Mouse (Mus musculus) intestine, embryonic 15.5 days (tissue): ENCODE measurements around the gene Usf1. TPM values are rescaled to one million over a fixed set of nuclear protein-coding genes. Genes with fewer than 3 reads are reported as not detected.

ENCODE experiments used
- ATAC-seq: fragments of 200-750 bp; cut with Nextera tagmentation; 2 replicates; pipeline ENCODE4 v1.8.0; 2017; ENCODE audit warnings: moderate TSS enrichment, moderate library complexity
- H3K27ac ChIP-seq: fragments of 300-500 bp; sonication (generic); 2 replicates; pipeline ENCODE4 v1.5.1; 2015; ENCODE audit warnings: mild to moderate bottlenecking, inconsistent platforms
- H3K27me3 ChIP-seq: fragments of 300-500 bp; sonication (generic); replicated peaks from 2 replicates; pipeline ENCODE4 v1.6.1; 2015; ENCODE audit warnings: inconsistent platforms
- H3K36me3 ChIP-seq: fragments of 300-500 bp; sonication (generic); 2 replicates; pipeline ENCODE4 v1.6.1; 2015; ENCODE audit warnings: inconsistent platforms
- H3K4me1 ChIP-seq: fragments of 300-500 bp; sonication (generic); replicated peaks from 2 replicates; pipeline ENCODE4 v1.6.1; 2015; ENCODE audit warnings: inconsistent platforms
- H3K4me2 ChIP-seq: fragments of 300-500 bp; sonication (generic); replicated peaks from 2 replicates; pipeline ENCODE4 v1.6.1; 2015; ENCODE audit warnings: mild to moderate bottlenecking, inconsistent platforms
- H3K4me3 ChIP-seq: fragments of 300-500 bp; sonication (generic); replicated peaks from 2 replicates; pipeline ENCODE4 v1.5.1; 2015; ENCODE audit warnings: inconsistent platforms
- H3K9ac ChIP-seq: fragments of 300-500 bp; sonication (generic); 2 replicates; pipeline ENCODE4 v1.6.1; 2015; ENCODE audit warnings: inconsistent platforms
- H3K9me3 ChIP-seq: fragments of 300-500 bp; sonication (generic); 2 replicates; pipeline ENCODE4 v1.6.1; 2016; ENCODE audit warnings: inconsistent platforms
- WGBS: fragments of 180-500 bp; shearing (Covaris S2); methylation state at CpG from one replicate; pipeline ENCODE4 v1.1.7; 2015; 5-methylcytosine and 5-hydroxymethylcytosine counted together
- polyA plus RNA-seq: library from polyadenylated mRNA; unstranded; fragments of >200 nt; fragmentation: Nextera tagmentation; extraction: Ambion mirVana; gene quantifications from 2 replicates; pipeline ENCODE4 v1.2.1, GENCODE M21; 2015

Usf1 gene
- polyA plus RNA-seq, 1 experiment from 2014 or later: 62.5 TPM

DNA sequence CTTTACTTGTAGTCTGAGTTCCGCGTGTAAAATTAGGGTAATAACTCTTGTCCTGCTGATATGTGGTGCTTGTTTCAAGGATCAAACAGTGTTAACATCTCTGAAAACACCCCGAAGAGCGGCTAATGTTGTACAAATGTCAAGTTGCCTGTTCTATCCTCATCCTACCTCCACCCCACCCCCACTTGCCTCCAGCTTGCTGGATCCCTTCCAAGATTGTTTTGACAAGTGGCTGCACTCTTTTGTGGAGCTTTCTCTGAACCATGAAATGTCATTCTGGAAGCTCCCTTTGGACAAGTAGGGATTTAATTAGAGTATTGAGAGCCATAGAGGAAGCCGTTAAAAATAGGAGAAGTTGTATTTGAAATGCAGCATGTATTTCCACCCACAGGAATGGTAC lies 48.7 kb downstream of the Usf1 start:
- H3K4me3 ChIP-seq: no peak overlapping the region
- no peaks in the 10 kb centered on the region for H3K9me3 ChIP-seq
- H3K4me2 ChIP-seq: no peak overlapping the region
- 54% methylated on average over 5 of the region's 5 CpGs for WGBS
- no peak overlapping the region for H3K27ac ChIP-seq
- no peaks in the 10 kb centered on the region for H3K27me3 ChIP-seq
- peaks cover 9% of the 10 kb centered on the region for H3K36me3 ChIP-seq
- ATAC-seq: no peak
- H3K4me1 ChIP-seq: 0 out of 2 replicates have a peak, but pooled peaks cover 4% of the 10 kb centered on the region
- no peak overlapping the region for H3K9ac ChIP-seq

DNA sequence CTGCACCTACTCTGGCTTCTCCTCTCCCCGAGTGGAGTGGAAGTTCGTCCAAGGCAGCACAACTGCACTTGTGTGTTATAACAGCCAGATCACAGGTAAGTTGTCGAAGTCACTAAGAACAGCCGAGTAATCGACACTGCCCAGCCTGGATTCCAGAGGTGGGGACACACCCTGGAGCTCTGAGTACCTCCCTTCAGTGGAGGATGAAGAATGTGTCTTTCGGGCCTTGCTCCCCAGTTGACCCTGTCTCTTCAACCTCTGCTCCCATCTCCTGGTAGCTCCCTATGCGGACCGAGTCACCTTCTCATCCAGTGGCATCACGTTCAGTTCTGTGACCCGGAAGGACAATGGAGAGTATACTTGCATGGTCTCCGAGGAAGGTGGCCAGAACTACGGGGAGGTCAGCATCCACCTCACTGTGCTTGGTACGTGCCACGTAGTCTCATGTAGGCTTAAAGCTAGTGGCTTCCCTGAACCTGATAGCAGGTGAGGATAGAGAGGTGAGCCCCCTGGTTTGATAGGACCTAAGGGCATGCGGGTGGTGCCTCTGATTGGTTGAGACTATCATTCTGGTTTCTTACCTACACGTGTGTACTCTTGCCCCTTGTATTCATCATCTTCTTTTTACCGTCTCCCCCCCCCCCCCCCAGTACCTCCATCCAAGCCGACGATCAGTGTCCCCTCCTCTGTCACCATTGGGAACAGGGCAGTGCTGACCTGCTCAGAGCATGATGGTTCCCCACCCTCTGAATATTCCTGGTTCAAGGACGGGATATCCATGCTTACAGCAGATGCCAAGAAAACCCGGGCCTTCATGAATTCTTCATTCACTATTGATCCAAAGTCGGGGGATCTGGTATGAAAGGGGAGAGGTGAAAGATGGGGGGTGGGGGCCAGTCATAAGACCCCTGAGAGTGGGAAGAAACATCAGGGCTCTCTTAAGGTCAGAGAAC lies 49.7 kb downstream of the Usf1 start:
- ATAC-seq: no peak
- 90% methylated on average over 22 of the region's 22 CpGs for WGBS
- 0 out of 2 replicates have a peak, but pooled peaks cover 4% of the 10 kb centered on the region for H3K4me1 ChIP-seq
- H3K4me3 ChIP-seq: no peak overlapping the region
- H3K4me2 ChIP-seq: no peak overlapping the region
- H3K27ac ChIP-seq: no peak overlapping the region
- H3K9me3 ChIP-seq: no peaks in the 10 kb centered on the region
- no peaks in the 10 kb centered on the region for H3K27me3 ChIP-seq
- H3K36me3 ChIP-seq: peaks cover 9% of the 10 kb centered on the region
- H3K9ac ChIP-seq: no peak overlapping the region

DNA sequence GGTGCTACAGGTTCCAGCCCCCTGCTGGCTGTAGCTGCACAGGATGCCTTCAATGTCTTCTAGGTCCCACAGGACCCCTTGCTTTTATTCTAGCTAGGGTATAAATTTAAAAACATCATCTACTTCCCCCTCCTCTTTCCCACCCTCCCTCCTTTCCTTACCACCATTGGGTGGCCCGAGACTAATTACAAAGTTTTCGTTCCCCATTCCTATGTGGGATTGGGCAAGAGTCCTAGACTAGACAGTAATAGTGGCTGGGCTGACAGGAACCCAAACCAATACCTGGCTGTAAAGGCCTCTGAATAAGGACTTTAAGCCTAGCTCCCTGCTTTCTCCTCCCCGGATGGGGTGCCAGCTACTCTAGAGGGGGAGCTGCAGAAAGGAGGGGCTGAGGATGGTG lies 52.0 kb downstream of the Usf1 start:
- H3K27ac ChIP-seq: no peak overlapping the region
- 93% methylated on average over 3 of the region's 3 CpGs for WGBS

DNA sequence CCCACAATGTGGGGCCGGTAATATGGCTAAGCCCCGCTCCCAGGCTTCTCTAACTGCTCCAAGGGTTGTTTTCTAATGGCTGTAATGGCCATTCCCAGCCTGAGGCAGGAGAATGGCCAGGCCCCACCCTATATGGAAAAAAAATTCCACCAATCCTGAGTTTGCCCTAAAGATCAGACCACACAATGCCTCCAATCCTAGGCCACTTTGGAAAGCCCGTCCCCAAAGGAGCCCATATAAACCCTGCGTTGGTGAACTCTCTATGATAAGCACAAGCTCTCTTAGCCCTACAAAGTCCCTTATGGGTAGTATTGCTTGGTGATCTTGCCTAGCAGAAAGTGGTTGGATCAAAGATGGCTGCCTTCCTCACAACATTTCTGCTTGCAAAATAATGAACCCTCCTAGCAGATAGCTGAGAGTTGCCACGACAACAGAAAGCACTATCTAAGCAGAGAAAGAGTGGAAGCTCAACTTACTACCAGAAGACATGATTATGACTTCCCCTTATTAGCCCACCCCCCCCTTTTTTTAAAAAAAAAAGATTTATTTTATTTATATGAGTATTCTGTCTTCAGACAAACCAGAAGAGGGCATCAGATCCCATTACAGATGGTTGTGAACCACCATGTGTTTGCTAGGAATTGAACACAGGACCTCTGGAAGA lies 54.8 kb downstream of the Usf1 start:
- Histone ChIP-seq H3K4me2 (no peak overlapping the region), H3K4me3 (no peak overlapping the region), H3K27me3 (no peaks in the 10 kb centered on the region), H3K9ac (no peak overlapping the region), H3K36me3 (peaks cover 9% of the 10 kb centered on the region), H3K4me1 (peaks cover 4% of the 10 kb centered on the region; the same call in 1 of the 2 replicates), H3K27ac (no peak overlapping the region), H3K9me3 (no peaks in the 10 kb centered on the region)
- ATAC-seq: no peak
- 94% methylated on average over 5 of the region's 5 CpGs for WGBS

More for the DNA sequence above, 52.0 kb downstream of the Usf1 start:
- H3K4me1 ChIP-seq: 0 out of 2 replicates have a peak, but pooled peaks cover 4% of the 10 kb centered on the region
- no peaks in the 10 kb centered on the region for H3K27me3 ChIP-seq
- peaks cover 9% of the 10 kb centered on the region for H3K36me3 ChIP-seq
- H3K4me2 ChIP-seq: no peak overlapping the region
- no peaks in the 10 kb centered on the region for H3K9me3 ChIP-seq
- no peak for ATAC-seq
- H3K9ac ChIP-seq: no peak overlapping the region
- no peak overlapping the region for H3K4me3 ChIP-seq

DNA sequence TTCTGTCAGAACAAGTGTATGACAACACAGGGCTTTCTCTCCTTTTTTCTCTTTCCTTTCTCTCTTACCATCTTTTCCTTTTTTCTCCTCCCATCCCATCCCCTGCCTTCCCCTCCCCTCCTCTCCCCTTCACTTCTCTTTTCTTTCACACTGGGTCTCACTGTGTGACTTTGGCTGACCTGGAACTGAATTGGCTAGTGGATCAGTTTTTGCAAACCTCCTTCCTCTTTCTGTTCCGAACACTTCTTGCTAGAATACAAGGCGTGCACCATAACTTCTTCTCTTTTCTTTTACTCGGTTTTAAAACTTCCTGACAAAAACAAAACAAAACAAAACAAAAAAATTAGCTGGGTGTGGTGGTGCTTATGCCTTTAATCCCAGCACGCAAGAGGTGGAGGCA lies 55.5 kb downstream of the Usf1 start:
- H3K27me3 ChIP-seq: no peaks in the 10 kb centered on the region
- H3K36me3 ChIP-seq: peaks cover 7% of the 10 kb centered on the region
- ATAC-seq: no peak
- H3K9me3 ChIP-seq: no peaks in the 10 kb centered on the region
- peaks cover 4% of the 10 kb centered on the region; the same call in 1 of the 2 replicates for H3K4me1 ChIP-seq
- WGBS: 84% methylated on average over 4 of the region's 4 CpGs
- no peak overlapping the region for H3K4me3 ChIP-seq
- no peak overlapping the region for H3K9ac ChIP-seq
- H3K27ac ChIP-seq: no peak overlapping the region
- no peak overlapping the region for H3K4me2 ChIP-seq

Other genes with a start within 250 kb of the Usf1 start
- gene Pcp4l1, start 215.0 kb upstream of the Usf1 start, polyA plus RNA-seq: 16.4 and 18.5 TPM in 2 replicates
- 9.2 and 10.5 TPM in 2 replicates for gene Nr1i3, start 197.3 kb upstream of the Usf1 start, polyA plus RNA-seq
- gene Tomm40l, start 188.8 kb upstream of the Usf1 start, polyA plus RNA-seq: 31.4 and 32.0 TPM in 2 replicates
- 84.7 and 123 TPM in 2 replicates for gene Apoa2, start 186.3 kb upstream of the Usf1 start, polyA plus RNA-seq
- 51.5 and 54.5 TPM in 2 replicates for gene Fcer1g, start 176.9 kb upstream of the Usf1 start, polyA plus RNA-seq
- gene Adamts4, start 160.9 kb upstream of the Usf1 start, polyA plus RNA-seq: 6.3 and 6.8 TPM in 2 replicates
- 304 and 326 TPM in 2 replicates for gene Ndufs2, start 159.9 kb upstream of the Usf1 start, polyA plus RNA-seq
- gene B4galt3, start 141.0 kb upstream of the Usf1 start, polyA plus RNA-seq: 54.2 and 54.5 TPM in 2 replicates
- gene Ppox, start 130.1 kb upstream of the Usf1 start, polyA plus RNA-seq: 38.7 and 40.9 TPM in 2 replicates
- 56.0 and 57.2 TPM in 2 replicates for gene Usp21, start 123.3 kb upstream of the Usf1 start, polyA plus RNA-seq
- gene Ufc1, start 116.3 kb upstream of the Usf1 start, polyA plus RNA-seq: 103 and 108 TPM in 2 replicates
- gene Dedd, start 82.2 kb upstream of the Usf1 start, polyA plus RNA-seq: 40.6 and 44.5 TPM in 2 replicates
- 43.3 and 47.6 TPM in 2 replicates for gene Nit1, start 65.7 kb upstream of the Usf1 start, polyA plus RNA-seq
- 96.9 and 104 TPM in 2 replicates for gene Pfdn2, start 65.6 kb upstream of the Usf1 start, polyA plus RNA-seq
- 0.94 and 1.0 TPM in 2 replicates for gene Klhdc9, start 50.5 kb upstream of the Usf1 start, polyA plus RNA-seq
- gene Nectin4, start 41.2 kb upstream of the Usf1 start, polyA plus RNA-seq: 3.7 and 3.8 TPM in 2 replicates
- gene Arhgap30, start 22.4 kb upstream of the Usf1 start, polyA plus RNA-seq: 2.2 and 2.4 TPM in 2 replicates
- gene Tstd1, start 7.6 kb downstream of the Usf1 start, polyA plus RNA-seq: 3.3 and 3.8 TPM in 2 replicates
- gene F11r, start 26.2 kb downstream of the Usf1 start, polyA plus RNA-seq: 88.1 and 100 TPM in 2 replicates
- gene Alyref2, start 92.2 kb downstream of the Usf1 start, polyA plus RNA-seq: 12.0 and 12.2 TPM in 2 replicates
- gene Itln1, start 124.0 kb downstream of the Usf1 start, polyA plus RNA-seq: 0.15 TPM in 1 of 2 replicates, not detected in the other
- 0.48 and 0.88 TPM in 2 replicates for gene Cd244a, start 147.9 kb downstream of the Usf1 start, polyA plus RNA-seq
- gene Ly9, start 196.1 kb downstream of the Usf1 start, polyA plus RNA-seq: 0.53 and 0.60 TPM in 2 replicates
- gene Slamf7, start 241.7 kb downstream of the Usf1 start, polyA plus RNA-seq: 0.26 and 0.57 TPM in 2 replicates